Mouse (Mus musculus) megakaryocyte, embryonic 14.5 days (primary cell): ENCODE results near the gene Tomm40l. TPM values are rescaled to one million over a fixed set of nuclear protein-coding genes. Genes with fewer than 3 reads are reported as not detected.
A peak's percentile ranks its signal among the peaks of the same experiment; 100 is the strongest.

ENCODE experiments used
- H3K27me3 ChIP-seq: replicated peaks from 2 replicates; pipeline ENCODE3; 2012; ENCODE audit warnings: inconsistent platforms
- H3K36me3 ChIP-seq: replicated peaks from 2 replicates; pipeline ENCODE3; 2012; ENCODE audit warnings: low read length, inconsistent platforms, mixed read lengths
- H3K4me1 ChIP-seq: 2 replicates; pipeline ENCODE4 v1.6.1; 2012; ENCODE audit warnings: inconsistent platforms
- H3K4me3 ChIP-seq: replicated peaks from 2 replicates; pipeline ENCODE3; 2012; ENCODE audit warnings: moderate library complexity, mild to moderate bottlenecking, inconsistent platforms
- H3K9me3 ChIP-seq: 2 replicates; pipeline ENCODE4 v1.6.1; 2012; ENCODE audit warnings: inconsistent platforms
- FLI1 ChIP-seq: IDR thresholded peaks from 2 replicates; pipeline ENCODE4 v1.6.1; 2012; ENCODE audit warnings: low read length, inconsistent platforms, mixed read lengths
- GATA1 ChIP-seq: IDR thresholded peaks from 3 replicates; pipeline ENCODE4 v1.6.1; 2012; ENCODE audit warnings: mixed read lengths, low read length, inconsistent platforms, borderline replicate concordance
- polyA plus RNA-seq: library from polyadenylated mRNA; stranded (reverse); fragments of >175 nt; gene quantifications from 2 replicates; pipeline ENCODE4 v1.2.3, GENCODE M21; 2012; ENCODE audit warnings: low replicate concordance; ENCODE audit not compliant: insufficient read depth

Tomm40l gene
- polyA plus RNA-seq, 1 experiment: 24.1 TPM

DNA sequence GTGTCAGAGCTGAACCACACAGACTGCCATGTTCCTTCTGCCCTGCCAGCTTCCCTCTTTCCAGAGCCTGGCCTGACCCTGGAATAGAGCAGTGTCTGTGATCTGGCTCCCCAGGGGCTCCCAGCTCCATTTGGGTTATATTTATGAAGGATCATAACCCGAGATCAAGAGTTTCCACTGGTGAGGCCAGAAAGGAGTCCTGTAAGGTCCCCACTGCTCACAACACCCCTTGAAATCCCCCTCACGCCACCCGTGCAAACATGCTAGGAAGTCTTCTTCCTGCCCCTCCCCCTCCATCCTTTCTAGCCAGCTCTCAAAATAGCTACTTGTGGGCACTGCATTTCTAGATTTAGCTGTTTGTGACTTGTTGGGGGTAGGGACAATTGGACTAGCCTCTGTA lies 38.7 kb downstream of the Tomm40l start:
- Histone ChIP-seq H3K9me3 (no peaks in the 10 kb centered on the region), H3K4me1 (peaks cover 81% of the 10 kb centered on the region), H3K4me3 (peak overlapping the region; percentile 73), H3K36me3 (peaks cover 13% of the 10 kb centered on the region), H3K27me3 (no peaks in the 10 kb centered on the region)
- TF ChIP-seq FLI1: no peak
- TF ChIP-seq GATA1: no peak

DNA sequence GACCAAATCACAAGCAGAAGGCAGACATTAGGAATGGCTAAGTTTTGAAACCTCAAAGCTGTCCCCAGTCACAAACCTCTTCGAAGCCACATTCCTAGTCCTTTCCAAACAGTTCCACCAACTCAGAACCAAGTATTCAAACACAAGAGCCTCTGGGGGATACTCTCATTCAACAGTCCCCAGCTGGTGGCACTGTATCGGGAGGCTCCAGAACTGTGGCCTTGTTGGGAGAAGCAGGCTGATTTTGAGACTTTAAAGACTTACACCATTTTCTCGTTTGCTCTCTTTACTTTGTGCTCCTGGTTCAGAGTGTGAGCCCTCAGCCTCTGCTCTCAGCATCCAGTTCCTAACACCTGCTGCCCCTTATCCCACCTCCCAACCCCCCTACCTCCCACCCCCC lies 39.3 kb downstream of the Tomm40l start:
- no peaks in the 10 kb centered on the region for H3K27me3 ChIP-seq

GRCm38 (mm10) chr1:171179487-171180171 lies 42.7 kb downstream of the Tomm40l start:
- Histone ChIP-seq H3K9me3 (no peaks in the 10 kb centered on the region), H3K4me3 (peak overlapping the region; percentile 73), H3K4me1 (peaks cover 83% of the 10 kb centered on the region), H3K27me3 (peaks cover 3% of the 10 kb centered on the region), H3K36me3 (peaks cover 32% of the 10 kb centered on the region)
- no peak for TF ChIP-seq FLI1
- no peak for TF ChIP-seq GATA1

More for the DNA sequence above, 39.3 kb downstream of the Tomm40l start:
- H3K4me3 ChIP-seq: no peak overlapping the region
- peaks cover 82% of the 10 kb centered on the region for H3K4me1 ChIP-seq
- H3K9me3 ChIP-seq: no peaks in the 10 kb centered on the region
- peaks cover 13% of the 10 kb centered on the region for H3K36me3 ChIP-seq
- TF ChIP-seq GATA1 (no peak), FLI1 (no peak)

DNA sequence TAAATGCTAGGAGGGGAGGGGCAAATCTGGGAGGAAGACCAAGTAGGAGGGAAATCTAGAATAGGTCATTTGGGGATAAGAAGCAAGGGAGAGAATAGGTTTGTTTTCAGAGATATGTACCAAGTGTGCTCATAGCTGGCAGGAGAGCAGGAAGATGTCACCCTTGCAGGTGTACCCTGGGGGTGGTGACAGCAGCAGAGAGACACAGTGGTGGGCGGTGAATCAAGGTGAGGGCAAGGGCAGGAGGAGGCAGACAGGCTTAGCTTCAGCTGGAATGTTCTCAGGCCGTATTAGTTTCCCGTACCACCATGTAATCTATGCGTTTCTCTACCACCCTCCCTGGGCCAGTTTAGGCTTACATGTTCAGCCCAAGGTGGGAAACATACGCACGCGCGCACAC lies 49.5 kb downstream of the Tomm40l start:
- peaks cover 44% of the 10 kb centered on the region for H3K36me3 ChIP-seq
- TF ChIP-seq FLI1: no peak
- no peak for TF ChIP-seq GATA1
- peaks cover 55% of the 10 kb centered on the region for H3K4me1 ChIP-seq
- peaks cover 19% of the 10 kb centered on the region for H3K27me3 ChIP-seq
- H3K4me3 ChIP-seq: no peak overlapping the region
- no peaks in the 10 kb centered on the region for H3K9me3 ChIP-seq

- H3K9me3 ChIP-seq: no peaks in the 10 kb centered on the region
- peaks cover 35% of the 10 kb centered on the region for H3K36me3 ChIP-seq
- H3K4me3 ChIP-seq: no peak overlapping the region
- peaks cover 15% of the 10 kb centered on the region for H3K27me3 ChIP-seq
- peaks cover 53% of the 10 kb centered on the region for H3K4me1 ChIP-seq
- TF ChIP-seq FLI1 (no peak), GATA1 (no peak)
Measured at GRCm38 (mm10) chr1:171171138-171171537, 51.2 kb downstream of the Tomm40l start.

DNA sequence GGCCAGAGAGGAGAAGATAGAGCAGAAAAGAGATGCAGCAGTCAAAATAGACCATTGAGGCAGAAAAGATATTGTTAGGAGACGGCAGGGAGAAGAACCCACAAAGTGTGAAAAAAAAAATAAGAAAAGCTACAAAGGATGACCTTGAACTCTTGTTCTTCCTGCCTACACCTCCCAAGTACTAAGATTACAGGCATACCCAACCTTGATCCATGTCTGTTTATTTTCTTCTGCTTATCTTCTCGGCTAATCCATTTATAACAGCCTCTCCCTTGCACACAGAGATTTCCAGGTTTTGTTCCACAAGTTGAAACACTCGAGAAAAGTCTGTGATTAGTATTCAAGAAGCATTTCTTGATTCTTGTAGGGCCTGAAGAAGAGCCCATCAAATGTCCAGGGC lies 52.4 kb downstream of the Tomm40l start:
- TF ChIP-seq GATA1: no peak
- TF ChIP-seq FLI1: no peak
- peaks cover 29% of the 10 kb centered on the region for H3K36me3 ChIP-seq
- peaks cover 15% of the 10 kb centered on the region for H3K27me3 ChIP-seq
- H3K9me3 ChIP-seq: no peaks in the 10 kb centered on the region
- peaks cover 52% of the 10 kb centered on the region for H3K4me1 ChIP-seq
- no peak overlapping the region for H3K4me3 ChIP-seq

DNA sequence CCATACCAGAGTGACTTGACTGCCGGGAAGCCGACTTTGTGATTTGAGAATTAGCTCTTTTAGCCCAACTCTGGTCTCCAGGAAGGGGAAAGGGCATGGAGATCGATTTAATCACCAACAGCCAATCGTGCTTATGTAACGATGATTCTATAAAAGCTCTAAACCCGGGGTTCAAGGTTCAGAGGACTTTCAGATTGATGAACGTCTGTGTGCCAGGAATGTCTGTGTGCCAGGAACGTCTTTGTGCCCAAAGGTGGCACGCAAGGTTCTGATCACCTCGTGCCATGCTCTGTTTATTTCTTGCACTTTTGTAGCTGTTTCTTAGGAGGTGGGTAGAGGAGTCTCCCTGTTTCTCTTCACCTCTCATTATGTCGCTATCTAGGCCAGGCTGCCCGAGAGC lies 53.4 kb downstream of the Tomm40l start:
- Histone ChIP-seq H3K4me1 (peaks cover 47% of the 10 kb centered on the region), H3K27me3 (peaks cover 15% of the 10 kb centered on the region), H3K9me3 (no peaks in the 10 kb centered on the region), H3K36me3 (peaks cover 20% of the 10 kb centered on the region), H3K4me3 (no peak overlapping the region)
- TF ChIP-seq GATA1: no peak
- TF ChIP-seq FLI1: no peak

Other genes starting within 250 kb of the Tomm40l start
- 17.6 TPM in 1 of 2 replicates, not detected in the other for gene Fcgr2b, start 246.0 kb downstream of the Tomm40l start, polyA plus RNA-seq
- gene Fcgr4, start 203.6 kb downstream of the Tomm40l start, polyA plus RNA-seq: 0.07 TPM in 1 of 2 replicates, not detected in the other
- gene Fcgr3, start 157.6 kb downstream of the Tomm40l start, polyA plus RNA-seq: 9.2 TPM in 1 of 2 replicates, not detected in the other
- gene Cfap126, start 108.6 kb downstream of the Tomm40l start, polyA plus RNA-seq: not detected in 2 replicates
- gene Sdhc, start 71.9 kb downstream of the Tomm40l start, polyA plus RNA-seq: 22.4 and 93.6 TPM in 2 replicates
- gene Mpz, start 71.8 kb downstream of the Tomm40l start, polyA plus RNA-seq: 3.7 TPM in 1 of 2 replicates, not detected in the other
- 28.3 and 28.5 TPM in 2 replicates for gene Pcp4l1, start 26.2 kb downstream of the Tomm40l start, polyA plus RNA-seq
- gene Nr1i3, start 8.5 kb downstream of the Tomm40l start, polyA plus RNA-seq: not detected in 2 replicates
- not detected in 2 replicates for gene Apoa2, start 2.5 kb upstream of the Tomm40l start, polyA plus RNA-seq
- 12.9 and 57.4 TPM in 2 replicates for gene Fcer1g, start 11.9 kb upstream of the Tomm40l start, polyA plus RNA-seq
- 0.50 TPM in 1 of 2 replicates, not detected in the other for gene Adamts4, start 27.9 kb upstream of the Tomm40l start, polyA plus RNA-seq
- 24.9 and 49.7 TPM in 2 replicates for gene Ndufs2, start 28.9 kb upstream of the Tomm40l start, polyA plus RNA-seq
- gene B4galt3, start 47.8 kb upstream of the Tomm40l start, polyA plus RNA-seq: 20.5 and 20.6 TPM in 2 replicates
- 17.0 and 28.8 TPM in 2 replicates for gene Ppox, start 58.7 kb upstream of the Tomm40l start, polyA plus RNA-seq
- 33.2 and 67.7 TPM in 2 replicates for gene Usp21, start 65.5 kb upstream of the Tomm40l start, polyA plus RNA-seq
- 18.6 and 97.6 TPM in 2 replicates for gene Ufc1, start 72.5 kb upstream of the Tomm40l start, polyA plus RNA-seq
- gene Dedd, start 106.6 kb upstream of the Tomm40l start, polyA plus RNA-seq: 19.6 and 45.4 TPM in 2 replicates
- 3.2 and 6.1 TPM in 2 replicates for gene Nit1, start 123.1 kb upstream of the Tomm40l start, polyA plus RNA-seq
- gene Pfdn2, start 123.2 kb upstream of the Tomm40l start, polyA plus RNA-seq: 1.3 and 11.9 TPM in 2 replicates
- gene Klhdc9, start 138.3 kb upstream of the Tomm40l start, polyA plus RNA-seq: not detected in 2 replicates
- 0.44 TPM in 1 of 2 replicates, not detected in the other for gene Nectin4, start 147.6 kb upstream of the Tomm40l start, polyA plus RNA-seq
- gene Arhgap30, start 166.4 kb upstream of the Tomm40l start, polyA plus RNA-seq: 5.2 and 12.3 TPM in 2 replicates
- gene Usf1, start 188.8 kb upstream of the Tomm40l start, polyA plus RNA-seq: 18.5 and 37.8 TPM in 2 replicates
- not detected in 2 replicates for gene Tstd1, start 196.4 kb upstream of the Tomm40l start, polyA plus RNA-seq
- 21.9 and 94.2 TPM in 2 replicates for gene F11r, start 215.0 kb upstream of the Tomm40l start, polyA plus RNA-seq